Mouse (Mus musculus): ENCODE measurements at regions not wholly inside any gene's neighbourhood (a gene's known extent, or its start where the extent isn't known, plus 50 kb on each side); places are given as distances from the start of the nearest gene placed in this dataset.

GRCm38 (mm10) chr17:9484098-9484497, 62.2 kb downstream of the Gm17728 start:
- no peak for DNase-seq

- no peak for DNase-seq
These were observed 62.7 kb downstream of the Gm17728 start for GRCm38 (mm10) chr17:9484566-9484965.

- no peak for DNase-seq
These were observed 107.5 kb downstream of the Gm17728 start for GRCm38 (mm10) chr17:9529340-9529739.

GRCm38 (mm10) chr17:9536090-9536489, 114.2 kb downstream of the Gm17728 start:
- peak; percentile 5 for DNase-seq

- no peak for DNase-seq
These were observed 116.5 kb downstream of the Gm17728 start for GRCm38 (mm10) chr17:9538371-9538770.

- no peak for DNase-seq
These were observed 118.3 kb downstream of the Gm17728 start for GRCm38 (mm10) chr17:9540156-9540555.

- DNase-seq = no peak
These were observed 121.5 kb downstream of the Gm17728 start for GRCm38 (mm10) chr17:9543224-9543797.

GRCm38 (mm10) chr17:9557544-9557943, 112.0 kb downstream of the Pabpc6 start:
- no peak for DNase-seq

GRCm38 (mm10) chr17:9566846-9567245, 102.7 kb downstream of the Pabpc6 start:
- no peak for DNase-seq

- peak; percentile 16 for DNase-seq
These were observed 89.8 kb downstream of the Pabpc6 start for GRCm38 (mm10) chr17:9579401-9580371.

GRCm38 (mm10) chr17:9598131-9598530, 71.4 kb downstream of the Pabpc6 start:
- no peak for DNase-seq

- DNase-seq = no peak
These were observed 69.1 kb downstream of the Pabpc6 start for GRCm38 (mm10) chr17:9600459-9600858.
